Mouse (Mus musculus) midbrain, embryonic 16.5 days (tissue): Measurements from ENCODE around the gene Spaca1. TPM values are rescaled to one million over a fixed set of nuclear protein-coding genes. Genes with fewer than 3 reads are reported as not detected.

ENCODE experiments used
- ATAC-seq: fragments of 200-750 bp; cut with Nextera tagmentation; 2 replicates; pipeline ENCODE4 v1.8.0; 2017; ENCODE audit warnings: moderate TSS enrichment
- H3K27ac ChIP-seq: fragments of 300-500 bp; sonication (generic); 2 replicates; pipeline ENCODE4 v1.5.1; 2014; ENCODE audit warnings: mild to moderate bottlenecking, low read length, mixed read lengths
- H3K27me3 ChIP-seq: fragments of 300-500 bp; sonication (generic); 2 replicates; pipeline ENCODE4 v1.6.1; 2014; ENCODE audit warnings: low read depth, low read length, mixed read lengths; ENCODE audit not compliant: control insufficient read depth, insufficient read depth
- H3K36me3 ChIP-seq: fragments of 300-500 bp; sonication (generic); 2 replicates; pipeline ENCODE4 v1.6.1; 2014; ENCODE audit warnings: mild to moderate bottlenecking, low read length, moderate library complexity, mixed read lengths; ENCODE audit not compliant: control insufficient read depth, insufficient read depth
- H3K4me1 ChIP-seq: fragments of 300-500 bp; sonication (generic); 2 replicates; pipeline ENCODE4 v1.6.1; 2014; ENCODE audit warnings: mild to moderate bottlenecking, low read length, mixed read lengths; ENCODE audit not compliant: control insufficient read depth, insufficient read depth
- H3K4me2 ChIP-seq: fragments of 300-500 bp; sonication (generic); 2 replicates; pipeline ENCODE4 v1.6.1; 2014; ENCODE audit warnings: mild to moderate bottlenecking, low read length, mixed read lengths
- H3K4me3 ChIP-seq: fragments of 300-500 bp; sonication (generic); 2 replicates; pipeline ENCODE4 v1.5.1; 2014; ENCODE audit warnings: low read depth, mild to moderate bottlenecking, low read length, moderate library complexity, mixed read lengths
- H3K9ac ChIP-seq: fragments of 300-500 bp; sonication (generic); 2 replicates; pipeline ENCODE4 v1.6.1; 2014; ENCODE audit warnings: low read depth, low read length, mixed read lengths
- H3K9me3 ChIP-seq: fragments of 300-500 bp; sonication (generic); replicated peaks from 2 replicates; pipeline ENCODE4 v1.6.1; 2014; ENCODE audit warnings: mild to moderate bottlenecking, low read length, mixed read lengths; ENCODE audit not compliant: control insufficient read depth, poor library complexity, severe bottlenecking
- WGBS: fragments of 180-500 bp; shearing (Covaris S2); extraction: QIAGEN DNeasy Blood & Tissue Kit; methylation state at CpG from one replicate; pipeline ENCODE4 v1.1.7; 2014; 5-methylcytosine and 5-hydroxymethylcytosine counted together
- polyA plus RNA-seq: library from polyadenylated mRNA; unstranded; fragments of >200 nt; fragmentation: Nextera tagmentation; extraction: Ambion mirVana; gene quantifications from 2 replicates; pipeline ENCODE4 v1.2.1, GENCODE M21; 2015

Gene Spaca1
- polyA plus RNA-seq, 1 experiment from 2014 or later, result 0.84 TPM

- ATAC-seq, result no peak
- Histone ChIP-seq H3K4me2 (no peak overlapping the region), H3K36me3 (no peaks in the 10 kb centered on the region), H3K9me3 (no peaks in the 10 kb centered on the region), H3K27me3 (no peaks in the 10 kb centered on the region), H3K27ac (no peak overlapping the region), H3K4me3 (no peak overlapping the region), H3K4me1 (0 out of 2 replicates have a peak, but pooled peaks cover 4% of the 10 kb centered on the region), H3K9ac (no peak overlapping the region)
- WGBS, result 85% methylated on average over 5 of the region's 5 CpGs
Measured at GRCm38 (mm10) chr4:33988466-33989089, 61.4 kb downstream of the Spaca1 start.

Other genes with a start within 250 kb of the Spaca1 start
- gene Cnr1, start 125.6 kb downstream of the Spaca1 start, polyA plus RNA-seq, result 51.7 and 51.9 TPM in 2 replicates